Mouse (Mus musculus): ENCODE results near the gene Smim7. TPM values are rescaled to one million over a fixed set of nuclear protein-coding genes. Genes with fewer than 3 reads are reported as not detected.

Smim7 gene
- polyA plus RNA-seq, 1 experiment from 2014 or later: 37.4 TPM

DNA sequence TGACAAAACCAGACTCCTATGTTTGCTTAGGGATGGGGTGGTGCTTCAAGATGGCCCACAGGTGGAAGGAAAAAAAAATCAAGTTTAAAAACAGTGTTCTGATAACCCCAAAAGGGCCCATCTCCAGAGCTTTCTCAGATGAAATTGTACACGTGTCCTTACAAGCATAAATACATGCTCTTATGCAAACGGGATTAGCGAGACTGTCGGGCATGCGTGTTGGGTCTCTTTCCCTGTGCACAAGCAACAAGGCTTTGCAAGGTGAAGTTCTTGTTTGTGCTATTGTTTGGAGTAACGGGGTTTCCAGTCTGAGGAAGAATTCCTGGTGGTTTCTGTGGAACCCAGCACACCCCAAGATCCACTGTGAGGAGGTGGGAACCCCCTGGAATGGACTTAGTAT lies 2.6 kb upstream of the Smim7 start:
- peaks cover 12% of the 10 kb centered on the region; the same call in 1 of the 2 replicates for H3K27me3 ChIP-seq
- H3K4me1 ChIP-seq (replicated peaks): peaks cover 32% of the 10 kb centered on the region
- no peak for ATAC-seq (ENCODE audit: insufficient read depth)
- H3K9me3 ChIP-seq (replicated peaks): no peaks in the 10 kb centered on the region
- H3K9ac ChIP-seq: no peak overlapping the region
- H3K4me2 ChIP-seq: no peak overlapping the region
- no peak overlapping the region for H3K4me3 ChIP-seq (replicated peaks)
- WGBS (ENCODE audit: insufficient replicate concordance): 73% methylated on average over 6 of the region's 6 CpGs
- no peak overlapping the region for H3K27ac ChIP-seq (replicated peaks)
- H3K36me3 ChIP-seq (replicated peaks): peaks cover 11% of the 10 kb centered on the region

DNA sequence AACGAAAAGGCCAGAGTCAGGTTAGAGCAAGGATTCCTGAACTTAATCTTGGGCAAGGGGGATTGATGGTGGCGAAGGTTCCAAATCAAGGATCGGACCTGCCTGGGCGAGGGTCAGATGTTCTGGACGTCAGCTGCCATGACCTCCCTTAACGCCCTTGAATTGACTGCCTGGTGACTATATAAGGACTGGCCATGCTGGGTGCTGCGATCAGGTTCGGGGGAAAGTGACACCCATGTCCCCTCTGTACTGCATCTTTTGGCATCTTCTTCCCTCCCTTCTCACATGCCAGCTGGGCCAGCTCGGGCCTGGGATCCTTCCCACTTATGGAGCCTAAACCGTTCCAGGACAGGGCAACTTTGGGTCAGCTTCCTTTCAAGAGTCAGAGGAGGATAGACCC lies 1.6 kb upstream of the Smim7 start:
- Histone ChIP-seq H3K27me3 (peaks cover 12% of the 10 kb centered on the region; the same call in 1 of the 2 replicates), H3K27ac (replicated peaks) (no peak overlapping the region), H3K9me3 (replicated peaks) (no peaks in the 10 kb centered on the region), H3K4me3 (replicated peaks) (peak overlapping the region; percentile 82), H3K36me3 (replicated peaks) (peaks cover 21% of the 10 kb centered on the region), H3K4me2 (peak overlapping the region; percentile 99), H3K9ac (peak overlapping the region; percentile 77), H3K4me1 (replicated peaks) (peaks cover 30% of the 10 kb centered on the region)
- WGBS (ENCODE audit: insufficient replicate concordance): 19% methylated on average over 10 of the region's 10 CpGs
- ATAC-seq (ENCODE audit: insufficient read depth): no peak

DNA sequence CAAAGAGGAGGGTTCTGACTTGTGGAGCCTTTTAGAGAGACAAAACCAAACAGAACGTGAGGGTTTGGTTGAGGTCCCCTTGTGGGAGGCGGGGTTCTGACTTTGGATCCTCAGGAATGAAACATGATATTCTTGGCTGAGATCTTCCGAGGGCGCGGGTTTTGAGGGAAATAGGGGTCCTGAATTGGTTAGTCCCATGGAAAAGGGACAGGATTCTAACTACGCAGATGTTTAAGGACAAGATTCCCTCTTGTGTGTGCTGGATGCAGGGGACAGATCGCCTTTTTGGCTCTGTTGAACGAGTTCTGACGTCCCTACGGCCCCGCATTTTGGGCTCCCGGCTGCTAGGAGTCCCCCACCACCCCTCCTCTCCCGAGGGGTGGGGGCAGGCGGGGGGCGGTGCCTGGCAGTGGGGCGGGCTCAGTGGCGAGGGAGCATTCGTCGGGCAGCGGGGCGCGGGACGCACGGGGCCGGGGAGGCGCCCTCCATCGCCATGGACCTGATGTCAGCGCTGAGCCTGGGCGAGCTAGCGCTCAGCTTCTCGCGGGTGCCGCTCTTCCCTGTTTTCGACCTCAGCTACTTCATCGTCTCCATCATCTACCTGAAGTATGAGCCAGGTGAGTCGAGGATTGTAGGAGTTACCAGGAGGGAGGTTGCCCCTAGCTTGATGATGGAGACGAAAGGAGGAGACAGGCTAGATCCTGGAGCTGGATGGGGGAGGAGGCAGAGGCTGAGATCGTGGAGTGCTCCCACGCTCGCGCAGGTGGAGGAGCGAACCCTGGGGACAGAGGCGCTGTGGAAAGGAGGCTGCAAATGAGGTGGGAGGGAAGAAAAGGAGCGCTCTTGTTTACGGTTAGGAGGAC lies 954 bp upstream of the Smim7 start, which contains the start of gene Tmem38a:
Tmem38a (plus strand) TSS at position 445 of the 863 bp plus-strand sequence.
- ATAC-seq (ENCODE audit: insufficient read depth): no peak
- Histone ChIP-seq H3K4me2 (peak within 1 kb of the TSS; percentile 99), H3K9me3 (replicated peaks) (no peaks in the 10 kb centered on the region), H3K27me3 (peaks cover 12% of the 10 kb centered on the region; the same call in 1 of the 2 replicates), H3K4me3 (replicated peaks) (peak within 1 kb of the TSS; percentile 82), H3K27ac (replicated peaks) (peak within 1 kb of the TSS; percentile 90), H3K36me3 (replicated peaks) (peaks cover 27% of the 10 kb centered on the region), H3K4me1 (replicated peaks) (peaks cover 30% of the 10 kb centered on the region), H3K9ac (peak within 1 kb of the TSS; percentile 77)
- 1% methylated on average over 45 of the region's 45 CpGs for WGBS (ENCODE audit: insufficient replicate concordance)

DNA sequence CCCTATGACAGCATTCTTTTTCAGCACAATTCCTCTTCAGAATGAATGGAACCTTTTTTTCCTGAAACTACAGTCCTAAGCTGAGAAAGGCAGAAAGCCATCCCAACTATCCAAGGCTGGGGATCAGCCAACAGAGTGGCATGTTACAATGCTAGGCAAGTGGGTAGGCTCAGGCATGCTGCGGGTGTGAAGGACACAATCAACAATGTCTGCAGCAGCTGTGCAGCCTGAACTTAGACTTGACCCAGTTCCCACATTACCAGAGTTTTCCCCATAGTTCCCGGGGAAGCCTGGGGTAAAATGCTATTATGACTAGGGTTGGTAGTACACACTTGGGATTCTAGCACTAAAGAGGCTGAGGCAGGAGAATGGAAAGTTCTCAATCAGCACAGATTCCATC lies 4.9 kb downstream of the Smim7 start:
- no peak overlapping the region for H3K27ac ChIP-seq (replicated peaks)
- ATAC-seq (ENCODE audit: insufficient read depth): no peak
- peaks cover 14% of the 10 kb centered on the region for H3K4me1 ChIP-seq (replicated peaks)
- H3K36me3 ChIP-seq (replicated peaks): peaks cover 59% of the 10 kb centered on the region
- WGBS (ENCODE audit: insufficient replicate concordance): 86% methylated on average over 2 of the region's 2 CpGs
- H3K4me3 ChIP-seq (replicated peaks): no peak overlapping the region
- no peak overlapping the region for H3K4me2 ChIP-seq
- H3K9ac ChIP-seq: no peak overlapping the region
- H3K27me3 ChIP-seq: no peaks in the 10 kb centered on the region
- H3K9me3 ChIP-seq (replicated peaks): no peaks in the 10 kb centered on the region

DNA sequence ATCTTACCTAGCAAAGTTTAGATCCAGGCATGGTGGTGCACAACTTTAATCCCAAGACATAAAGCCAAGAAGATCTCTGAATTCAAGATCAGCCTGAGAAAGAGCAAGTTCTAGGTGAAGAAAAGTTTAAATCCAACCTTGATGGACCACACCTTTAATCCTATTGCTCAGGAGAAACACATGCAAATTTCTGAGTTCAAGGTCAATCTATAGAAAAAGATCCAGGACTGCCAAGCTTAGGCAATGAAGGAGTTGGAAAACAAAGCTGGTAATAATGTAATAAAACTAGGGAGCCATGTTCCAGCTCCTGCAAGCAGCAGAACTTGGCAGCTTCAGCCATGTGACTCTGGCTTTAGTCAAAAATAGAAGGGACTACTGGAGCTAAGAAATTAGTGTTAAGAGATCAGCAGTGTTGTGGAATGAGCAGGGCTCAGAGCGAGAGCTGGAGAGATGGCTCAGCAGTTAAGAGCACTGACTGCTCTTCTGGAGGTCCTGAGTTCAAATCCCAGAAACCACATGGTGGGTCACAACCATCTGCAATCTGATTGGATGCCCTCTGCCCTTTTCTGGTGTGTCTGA lies 9.7 kb downstream of the Smim7 start:
- H3K27me3 ChIP-seq: no peaks in the 10 kb centered on the region
- no peak overlapping the region for H3K4me3 ChIP-seq (replicated peaks)
- no peaks in the 10 kb centered on the region for H3K9me3 ChIP-seq (replicated peaks)
- H3K9ac ChIP-seq: no peak overlapping the region
- no peak for ATAC-seq (ENCODE audit: insufficient read depth)
- H3K4me2 ChIP-seq: no peak overlapping the region
- H3K4me1 ChIP-seq (replicated peaks): no peaks in the 10 kb centered on the region
- H3K27ac ChIP-seq (replicated peaks): no peak overlapping the region
- H3K36me3 ChIP-seq (replicated peaks): peaks cover 35% of the 10 kb centered on the region
- WGBS (ENCODE audit: insufficient replicate concordance): 83% methylated on average over 1 of the region's 1 CpGs

DNA sequence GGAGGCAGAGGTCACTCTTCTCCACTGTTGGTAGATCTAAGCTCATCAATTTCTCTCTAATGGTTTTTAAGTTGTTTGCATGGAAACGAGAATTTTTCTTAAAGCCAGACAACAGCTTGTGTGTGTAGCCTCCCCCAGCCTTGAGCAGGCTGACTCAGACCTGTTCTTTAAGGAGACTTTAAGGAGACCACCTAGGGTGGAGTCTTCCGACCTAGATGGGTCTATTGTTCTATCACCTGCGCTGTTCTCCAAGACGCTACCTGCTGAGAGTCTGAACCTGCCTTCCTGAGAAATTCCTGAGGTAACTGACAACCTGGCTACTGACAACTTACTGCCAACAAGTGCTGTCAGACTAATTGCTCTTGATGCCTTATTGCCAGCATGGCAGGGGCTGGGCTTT lies 15.1 kb downstream of the Smim7 start:
- 57% methylated on average over 4 of the region's 4 CpGs for WGBS (ENCODE audit: insufficient replicate concordance)
- Histone ChIP-seq H3K9me3 (replicated peaks) (no peaks in the 10 kb centered on the region), H3K27me3 (no peaks in the 10 kb centered on the region), H3K9ac (no peak overlapping the region), H3K27ac (replicated peaks) (no peak overlapping the region), H3K4me2 (no peak overlapping the region), H3K4me3 (replicated peaks) (no peak overlapping the region), H3K4me1 (replicated peaks) (peaks cover under 1% of the 10 kb centered on the region), H3K36me3 (replicated peaks) (peaks cover 16% of the 10 kb centered on the region; the same call in 1 of the 2 replicates)
- no peak for ATAC-seq (ENCODE audit: insufficient read depth)

DNA sequence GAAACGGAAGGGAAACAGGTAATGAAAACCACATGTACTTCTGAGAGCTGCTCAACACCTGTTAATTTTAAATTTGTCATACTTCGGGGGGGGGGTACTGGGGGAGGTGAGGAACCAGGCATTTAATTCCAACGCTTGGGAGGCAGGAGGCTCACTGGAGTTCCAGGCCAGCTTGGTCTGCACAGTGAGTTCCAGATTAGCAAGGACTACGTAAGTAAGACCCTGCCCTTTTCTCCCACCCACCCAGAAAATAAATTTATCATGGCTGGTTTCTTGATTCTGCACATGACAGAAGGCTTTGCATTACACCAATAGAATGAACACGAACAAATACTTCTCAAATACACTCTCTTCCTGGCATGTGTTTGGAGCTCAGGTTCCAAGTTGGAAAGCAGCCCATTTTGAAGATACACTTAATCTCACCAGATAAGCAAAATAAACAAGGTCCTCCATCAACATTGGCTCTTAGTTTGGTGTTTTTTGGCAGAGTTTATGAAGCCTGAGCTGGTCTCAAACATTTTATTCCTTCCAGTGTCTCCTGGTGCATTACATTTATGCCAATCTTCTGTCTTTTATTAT lies 21.5 kb downstream of the Smim7 start:
- 16% methylated on average over 5 of the region's 5 CpGs for WGBS (ENCODE audit: insufficient replicate concordance)
- H3K9ac ChIP-seq: peak overlapping the region; percentile 69
- H3K4me1 ChIP-seq (replicated peaks): peaks cover 46% of the 10 kb centered on the region
- no peak for ATAC-seq (ENCODE audit: insufficient read depth)
- H3K4me3 ChIP-seq (replicated peaks): peak overlapping the region; percentile 96
- peaks cover 12% of the 10 kb centered on the region; the same call in 1 of the 2 replicates for H3K36me3 ChIP-seq (replicated peaks)
- no peaks in the 10 kb centered on the region for H3K27me3 ChIP-seq
- H3K9me3 ChIP-seq (replicated peaks): no peaks in the 10 kb centered on the region
- peak overlapping the region; percentile 93 for H3K4me2 ChIP-seq
- H3K27ac ChIP-seq (replicated peaks): peak overlapping the region; percentile 85

DNA sequence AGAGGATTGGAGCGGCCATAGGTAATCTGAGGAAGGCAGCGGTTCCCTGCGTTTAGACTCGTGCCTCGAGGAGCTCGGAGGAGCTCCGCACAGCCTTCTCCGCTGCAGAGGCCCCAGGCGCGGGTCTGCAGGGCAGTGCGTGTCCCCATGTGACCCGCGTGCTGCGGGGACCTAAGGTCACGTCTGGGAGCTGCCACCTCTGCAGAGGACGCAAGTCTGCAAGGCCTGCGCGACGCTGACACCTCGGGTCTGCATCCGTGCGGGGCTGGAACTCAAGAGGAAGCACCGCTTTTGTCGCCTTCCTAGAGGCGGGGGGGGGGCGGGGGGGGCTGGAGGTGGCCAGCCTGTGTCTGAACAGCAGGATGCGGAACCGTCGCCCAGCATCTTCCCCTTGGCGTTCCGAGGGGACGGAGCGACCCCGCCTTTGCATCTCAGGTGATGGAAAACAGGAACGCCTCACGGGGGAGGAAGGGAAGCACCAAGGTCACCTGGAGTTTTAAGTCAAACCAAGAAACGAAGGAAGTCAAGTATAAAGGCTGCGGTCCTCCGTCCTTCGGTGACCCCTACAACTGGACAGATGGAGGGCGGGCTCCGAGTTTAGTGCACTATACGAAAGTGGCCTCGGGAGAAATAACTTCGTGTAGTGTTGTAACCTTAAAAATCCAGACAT lies 22.1 kb downstream of the Smim7 start:
- peak overlapping the region; percentile 69 for H3K9ac ChIP-seq
- 1% methylated on average over 44 of the region's 45 CpGs for WGBS (ENCODE audit: insufficient replicate concordance)
- H3K4me2 ChIP-seq: peak overlapping the region; percentile 93
- H3K36me3 ChIP-seq (replicated peaks): peaks cover 17% of the 10 kb centered on the region
- H3K27me3 ChIP-seq: no peaks in the 10 kb centered on the region
- peaks cover 46% of the 10 kb centered on the region for H3K4me1 ChIP-seq (replicated peaks)
- peak overlapping the region; percentile 96 for H3K4me3 ChIP-seq (replicated peaks)
- no peaks in the 10 kb centered on the region for H3K9me3 ChIP-seq (replicated peaks)
- peak overlapping the region; percentile 85 for H3K27ac ChIP-seq (replicated peaks)
- ATAC-seq (ENCODE audit: insufficient read depth): peak; percentile 50

DNA sequence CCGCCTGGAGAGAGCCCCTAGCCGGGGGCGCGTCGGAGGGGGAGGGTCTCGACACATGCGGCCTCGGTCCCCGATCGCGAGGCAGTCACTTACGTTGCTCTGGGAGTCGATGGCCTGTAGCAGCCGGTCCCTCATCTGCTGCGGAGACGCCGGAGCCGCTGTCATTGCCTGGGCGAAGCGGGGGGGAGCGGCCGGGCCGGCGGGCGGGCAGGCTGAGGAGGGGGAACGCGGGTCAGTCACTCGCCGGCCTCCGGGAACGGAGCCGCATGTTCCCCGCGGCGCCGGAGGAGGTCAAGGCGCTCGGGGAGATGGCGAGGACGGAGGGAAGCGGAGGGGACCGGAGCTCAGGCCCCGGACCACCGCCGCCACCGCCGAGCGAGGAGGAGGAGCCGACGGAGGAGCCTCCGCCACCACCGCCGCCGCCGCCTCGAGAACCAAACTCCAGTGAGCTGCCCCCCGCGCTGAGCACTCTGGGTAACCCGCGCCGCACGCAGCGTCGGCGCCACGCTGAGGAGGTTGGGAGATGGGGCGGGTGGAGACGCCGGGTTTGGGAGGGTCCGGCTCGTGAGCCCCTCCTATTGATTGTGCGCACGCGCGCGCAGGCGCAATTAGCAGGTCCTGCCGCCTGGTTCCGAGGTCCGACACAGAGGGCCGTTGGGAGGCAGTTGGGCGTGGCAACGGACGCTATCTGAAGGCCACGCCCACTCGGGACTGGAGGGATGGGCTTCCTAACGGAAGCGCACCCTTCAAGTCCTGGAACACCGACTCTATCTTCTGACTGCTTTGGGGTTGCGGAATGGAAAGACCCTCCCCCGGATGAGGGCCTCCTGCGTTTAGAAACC lies 22.9 kb downstream of the Smim7 start, which contains the start of gene Med26:
Med26 (minus strand) TSS at position 469 of the 842 bp plus-strand sequence.
- H3K27ac ChIP-seq (replicated peaks): peak within 1 kb of the TSS; percentile 85
- under 1% methylated on average over 91 of the region's 92 CpGs for WGBS (ENCODE audit: insufficient replicate concordance)
- peak within 1 kb of the TSS; percentile 98 for H3K9ac ChIP-seq
- no peaks in the 10 kb centered on the region for H3K9me3 ChIP-seq (replicated peaks)
- peak; percentile 96 for ATAC-seq (ENCODE audit: insufficient read depth)
- peak within 1 kb of the TSS; percentile 96 for H3K4me3 ChIP-seq (replicated peaks)
- peaks cover 20% of the 10 kb centered on the region for H3K36me3 ChIP-seq (replicated peaks)
- H3K4me2 ChIP-seq: peak within 1 kb of the TSS; percentile 93
- H3K4me1 ChIP-seq (replicated peaks): peaks cover 49% of the 10 kb centered on the region
- H3K27me3 ChIP-seq: no peaks in the 10 kb centered on the region

DNA sequence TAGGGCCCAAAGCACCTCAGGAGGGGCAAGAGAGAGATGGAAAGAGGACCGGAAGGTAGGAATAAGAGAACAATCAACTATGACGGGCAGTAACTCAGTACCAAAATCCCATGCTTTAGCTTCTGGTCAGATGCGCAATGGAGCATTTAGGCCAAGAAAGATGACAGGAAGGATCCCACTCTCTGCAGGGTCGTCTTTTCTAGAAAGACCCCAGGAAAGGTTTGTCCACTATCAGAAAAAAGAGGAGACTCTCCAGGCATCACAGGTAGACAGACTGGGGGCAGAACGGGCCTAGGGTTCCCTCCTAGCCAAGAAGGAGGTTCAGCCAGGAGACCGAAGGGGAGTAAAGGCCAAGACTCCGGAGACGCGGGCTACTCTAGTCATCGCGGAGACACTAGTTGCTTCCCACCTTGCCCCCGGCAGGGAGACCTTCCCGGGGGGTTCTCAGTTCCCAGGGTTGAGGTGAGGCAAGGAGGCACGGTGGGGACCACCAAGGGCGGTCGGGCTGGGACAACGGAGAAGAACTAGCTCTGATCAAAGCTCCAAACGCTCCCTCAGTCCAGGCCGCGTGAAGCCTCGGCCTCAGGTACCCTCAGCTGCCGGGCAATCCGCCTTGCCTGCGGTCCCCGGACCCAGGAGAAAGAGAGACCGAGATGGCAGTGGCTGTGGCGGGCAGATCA lies 23.6 kb downstream of the Smim7 start:
- 1% methylated on average over 27 of the region's 27 CpGs for WGBS (ENCODE audit: insufficient replicate concordance)
- Histone ChIP-seq H3K27me3 (no peaks in the 10 kb centered on the region), H3K9ac (peak overlapping the region; percentile 98), H3K36me3 (replicated peaks) (peaks cover 22% of the 10 kb centered on the region), H3K4me3 (replicated peaks) (peak overlapping the region; percentile 96), H3K4me1 (replicated peaks) (peaks cover 55% of the 10 kb centered on the region), H3K9me3 (replicated peaks) (no peaks in the 10 kb centered on the region), H3K27ac (replicated peaks) (peak overlapping the region; percentile 81), H3K4me2 (peak overlapping the region; percentile 93)
- ATAC-seq (ENCODE audit: insufficient read depth): peak; percentile 1; the same call in 1 of the 2 replicates
